Mouse (Mus musculus) lung, embryonic 16.5 days (tissue): Measurements from ENCODE around the gene Mllt1. TPM values are rescaled to one million over a fixed set of nuclear protein-coding genes. Genes with fewer than 3 reads are reported as not detected.
A peak's percentile ranks its signal among the peaks of the same experiment; 100 is the strongest.

Experiments
- ATAC-seq: fragments of 200-750 bp; cut with Nextera tagmentation; 2 replicates; pipeline ENCODE4 v1.8.0; 2017; ENCODE audit warnings: low read depth, mild to moderate bottlenecking, moderate library complexity
- H3K27ac ChIP-seq: fragments of 300-500 bp; sonication (generic); 2 replicates; pipeline ENCODE4 v1.5.1; 2014; ENCODE audit warnings: mild to moderate bottlenecking, control low read depth, low read length
- H3K27me3 ChIP-seq: fragments of 300-500 bp; sonication (generic); 2 replicates; pipeline ENCODE4 v1.6.1; 2014; ENCODE audit warnings: low read depth, low read length, mixed read lengths; ENCODE audit not compliant: control insufficient read depth, insufficient read depth
- H3K36me3 ChIP-seq: fragments of 300-500 bp; sonication (generic); 2 replicates; pipeline ENCODE4 v1.6.1; 2014; ENCODE audit warnings: low read length; ENCODE audit not compliant: control insufficient read depth, insufficient read depth
- H3K4me1 ChIP-seq: fragments of 300-500 bp; sonication (generic); replicated peaks from 2 replicates; pipeline ENCODE4 v1.6.1; 2014; ENCODE audit warnings: low read length, mixed read lengths; ENCODE audit not compliant: control insufficient read depth, insufficient read depth
- H3K4me2 ChIP-seq: fragments of 300-500 bp; sonication (generic); 2 replicates; pipeline ENCODE4 v1.6.1; 2014; ENCODE audit warnings: low read depth, low read length, control low read depth
- H3K4me3 ChIP-seq: fragments of 300-500 bp; sonication (generic); 2 replicates; pipeline ENCODE4 v1.5.1; 2014; ENCODE audit warnings: mild to moderate bottlenecking, low read length, control low read depth
- H3K9ac ChIP-seq: fragments of 300-500 bp; sonication (generic); 2 replicates; pipeline ENCODE4 v1.6.1; 2014; ENCODE audit warnings: low read length, control low read depth
- H3K9me3 ChIP-seq: fragments of 300-500 bp; sonication (generic); 2 replicates; pipeline ENCODE4 v1.6.1; 2016; ENCODE audit warnings: low read length; ENCODE audit not compliant: control insufficient read depth
- WGBS: fragments of 180-500 bp; shearing (Covaris S2); extraction: QIAGEN DNeasy Blood & Tissue Kit; methylation state at CpG from one replicate; pipeline ENCODE4 v1.1.7; 2014; 5-methylcytosine and 5-hydroxymethylcytosine counted together
- polyA plus RNA-seq: library from polyadenylated mRNA; unstranded; fragments of >200 nt; fragmentation: Nextera tagmentation; extraction: Ambion mirVana; gene quantifications from 2 replicates; pipeline ENCODE4 v1.2.1, GENCODE M21; 2015

The Mllt1 gene
- polyA plus RNA-seq, 1 experiment from 2014 or later: 40.6 TPM

DNA sequence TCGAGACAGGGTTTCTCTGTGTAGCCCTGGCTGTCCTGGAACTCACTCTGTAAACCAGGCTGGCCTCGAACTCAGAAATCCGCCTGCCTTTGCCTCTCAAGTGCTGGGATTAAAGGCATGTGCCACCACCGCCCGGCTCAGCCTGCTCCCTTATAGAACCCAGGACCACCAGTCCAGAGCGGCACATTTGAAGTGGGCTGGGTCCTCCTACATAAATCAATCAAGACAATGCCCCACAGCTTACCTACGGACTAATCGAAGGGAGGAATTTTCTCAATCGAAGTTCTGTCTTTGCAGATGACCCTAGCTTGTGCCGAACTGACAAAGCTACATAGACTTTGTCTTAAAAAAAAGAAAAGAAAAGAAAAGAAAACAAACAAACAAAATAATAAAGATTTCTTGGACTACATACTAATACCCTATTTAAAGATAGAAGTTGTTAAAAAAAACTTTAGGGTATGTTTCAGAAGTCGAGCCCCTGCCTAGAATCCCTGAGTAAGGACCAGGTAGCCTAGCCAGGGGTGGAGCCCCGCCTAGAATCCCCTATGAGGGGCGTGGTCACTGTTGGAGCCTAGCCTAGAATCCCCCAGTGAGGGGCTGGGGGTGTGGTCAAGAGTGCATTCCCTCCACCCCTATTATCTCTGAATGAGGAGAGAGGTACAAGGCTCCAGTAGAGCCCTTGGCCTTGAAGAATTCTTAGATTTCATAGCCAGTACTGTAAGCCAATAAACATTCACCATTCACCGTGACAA, 38.9 kb upstream of the Mllt1 start:
- Histone ChIP-seq H3K4me2 (no peak overlapping the region), H3K9me3 (no peaks in the 10 kb centered on the region), H3K27me3 (no peaks in the 10 kb centered on the region; the same call in 1 of the 2 replicates), H3K4me3 (no peak overlapping the region), H3K9ac (no peak overlapping the region), H3K36me3 (no peaks in the 10 kb centered on the region), H3K4me1 (no peaks in the 10 kb centered on the region), H3K27ac (no peak overlapping the region)
- no peak for ATAC-seq
- WGBS: 58% methylated on average over 13 of the region's 14 CpGs

DNA sequence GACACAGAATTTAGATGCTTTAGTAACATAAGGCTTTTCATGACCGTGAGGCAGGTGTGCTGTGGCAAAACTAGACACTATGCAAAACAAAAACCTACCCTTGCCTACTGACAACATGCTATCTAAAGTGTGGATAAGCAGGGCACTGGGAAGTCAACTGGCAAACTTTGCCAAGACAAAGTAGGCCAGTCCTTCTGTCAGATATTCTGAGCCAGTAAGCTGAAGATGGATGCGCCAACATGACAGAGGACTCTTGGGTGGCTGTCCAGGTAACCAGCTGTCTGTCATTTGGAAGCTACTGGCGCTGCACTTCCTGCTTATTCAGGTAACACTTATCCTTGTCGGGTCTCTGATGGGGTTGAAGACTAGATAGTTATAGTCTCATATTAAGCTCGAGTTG, 34.9 kb upstream of the Mllt1 start:
- no peak overlapping the region for H3K4me2 ChIP-seq
- H3K9me3 ChIP-seq: no peaks in the 10 kb centered on the region
- no peak overlapping the region for H3K4me3 ChIP-seq
- no peak overlapping the region for H3K27ac ChIP-seq
- no peaks in the 10 kb centered on the region for H3K4me1 ChIP-seq
- ATAC-seq: no peak
- H3K9ac ChIP-seq: no peak overlapping the region
- H3K36me3 ChIP-seq: no peaks in the 10 kb centered on the region
- 57% methylated on average over 5 of the region's 5 CpGs for WGBS
- H3K27me3 ChIP-seq: no peaks in the 10 kb centered on the region; the same call in 1 of the 2 replicates

DNA sequence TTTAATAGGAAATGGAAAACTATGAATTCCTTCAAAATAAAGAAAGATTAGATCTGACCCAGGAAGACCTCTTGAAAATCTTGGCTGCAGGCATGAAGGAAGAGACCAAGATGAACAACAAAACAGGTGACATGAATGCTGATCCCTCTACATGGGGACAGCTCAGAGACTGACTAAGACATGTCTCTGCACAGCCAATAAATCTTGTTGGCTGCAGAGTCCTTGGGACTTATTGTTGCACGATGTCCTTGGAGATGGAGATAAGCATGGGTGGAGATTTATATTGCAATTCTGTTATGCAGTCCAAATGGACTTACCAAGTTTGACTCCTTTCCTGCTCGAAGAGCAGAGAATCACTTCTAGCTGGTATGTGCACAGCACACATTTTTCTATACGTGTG, 34.1 kb upstream of the Mllt1 start:
- WGBS: 45% methylated on average over 3 of the region's 3 CpGs

DNA sequence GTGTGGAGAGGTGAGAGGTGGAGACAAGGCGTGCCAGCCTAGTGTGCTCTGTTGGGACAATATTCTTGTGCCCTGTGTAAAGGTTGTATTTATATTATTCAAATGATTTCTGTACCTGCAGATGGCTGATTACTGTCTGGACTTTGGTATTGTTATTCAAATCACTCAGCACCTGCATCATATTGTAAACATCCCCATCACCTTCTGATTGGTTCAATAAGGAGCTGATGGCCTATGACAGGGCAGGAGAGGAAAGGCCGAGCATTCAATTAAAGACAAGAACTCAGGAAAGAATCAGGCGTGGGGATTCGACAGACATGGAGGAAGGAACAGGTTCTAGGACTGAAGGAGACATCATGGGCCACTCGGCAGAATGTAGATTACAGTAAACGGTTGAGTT, 28.4 kb upstream of the Mllt1 start:
- Histone ChIP-seq H3K4me1 (no peaks in the 10 kb centered on the region), H3K27ac (no peak overlapping the region), H3K9me3 (no peaks in the 10 kb centered on the region), H3K4me2 (no peak overlapping the region), H3K9ac (no peak overlapping the region), H3K27me3 (no peaks in the 10 kb centered on the region; the same call in 1 of the 2 replicates), H3K36me3 (no peaks in the 10 kb centered on the region), H3K4me3 (no peak overlapping the region)
- no peak for ATAC-seq
- 65% methylated on average over 6 of the region's 6 CpGs for WGBS

More for the DNA sequence above, 34.1 kb upstream of the Mllt1 start:
- no peaks in the 10 kb centered on the region; the same call in 1 of the 2 replicates for H3K27me3 ChIP-seq
- H3K4me2 ChIP-seq: no peak overlapping the region
- H3K4me1 ChIP-seq: no peaks in the 10 kb centered on the region
- no peak overlapping the region for H3K4me3 ChIP-seq
- no peaks in the 10 kb centered on the region for H3K36me3 ChIP-seq
- ATAC-seq: no peak
- no peak overlapping the region for H3K27ac ChIP-seq
- H3K9ac ChIP-seq: no peak overlapping the region
- no peaks in the 10 kb centered on the region for H3K9me3 ChIP-seq

DNA sequence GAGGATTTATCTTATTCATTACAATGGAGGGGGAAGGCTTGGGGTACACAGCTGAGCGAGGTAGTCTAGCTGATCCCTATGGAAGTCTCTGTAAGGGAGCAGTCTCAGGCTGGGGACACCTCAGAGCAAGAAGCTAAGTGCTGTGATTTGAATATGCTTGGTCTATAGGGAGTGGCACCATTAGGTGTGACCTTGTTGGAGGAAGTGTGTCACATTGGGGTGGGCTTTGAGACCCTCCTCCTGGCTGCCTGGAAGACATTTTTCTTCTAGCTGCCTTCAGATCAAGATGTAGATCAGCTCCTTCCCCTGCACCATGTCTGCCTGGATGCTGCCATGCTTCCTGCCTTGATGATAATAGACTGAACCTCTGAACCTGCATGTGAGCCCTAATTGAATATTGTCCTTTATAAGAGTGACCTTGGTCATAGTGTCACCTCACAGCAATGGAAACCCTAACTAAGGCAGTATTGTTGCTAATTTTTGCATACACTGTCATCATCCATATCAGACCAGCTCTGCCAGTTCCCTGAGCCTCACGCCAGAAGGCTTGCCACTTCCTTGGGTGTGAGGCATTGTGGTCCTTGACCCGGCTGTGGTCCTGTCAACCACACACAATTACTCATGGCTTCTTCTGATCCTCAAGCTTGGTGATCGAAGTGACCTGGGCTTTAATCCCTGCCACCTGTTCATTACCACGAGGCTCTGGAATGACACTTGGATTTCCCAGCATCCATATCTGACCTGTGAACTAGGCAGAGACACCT, 27.6 kb upstream of the Mllt1 start:
- no peak for ATAC-seq
- Histone ChIP-seq H3K9me3 (no peaks in the 10 kb centered on the region), H3K9ac (no peak overlapping the region), H3K4me1 (peaks cover 3% of the 10 kb centered on the region; the same call in 1 of the 2 replicates), H3K4me2 (no peak overlapping the region), H3K36me3 (no peaks in the 10 kb centered on the region), H3K27ac (no peak overlapping the region), H3K4me3 (no peak overlapping the region), H3K27me3 (no peaks in the 10 kb centered on the region)
- WGBS: 74% methylated on average over 5 of the region's 5 CpGs

DNA sequence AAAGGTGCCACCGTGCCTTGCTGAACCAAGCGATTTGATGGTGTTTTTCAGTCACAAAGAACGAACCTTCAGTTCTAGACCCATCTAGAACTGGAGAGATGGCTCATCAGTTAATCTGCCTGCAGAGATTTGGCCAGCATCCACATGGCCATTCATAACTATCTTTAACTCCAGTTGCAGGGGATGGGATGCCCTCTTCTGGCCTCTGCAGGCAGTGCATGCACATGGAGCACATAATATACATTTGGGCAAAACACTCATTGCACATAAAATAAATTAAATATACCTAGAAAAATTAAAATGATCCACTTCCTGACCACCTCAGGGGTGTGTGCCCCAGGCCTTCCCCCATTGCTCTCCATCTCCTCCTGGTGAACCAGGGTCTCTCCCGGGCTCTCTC, 26.7 kb upstream of the Mllt1 start:
- Histone ChIP-seq H3K4me1 (peaks cover 3% of the 10 kb centered on the region; the same call in 1 of the 2 replicates), H3K27me3 (no peaks in the 10 kb centered on the region), H3K9me3 (no peaks in the 10 kb centered on the region), H3K4me2 (no peak overlapping the region), H3K9ac (no peak overlapping the region), H3K36me3 (no peaks in the 10 kb centered on the region), H3K27ac (no peak overlapping the region), H3K4me3 (no peak overlapping the region)
- ATAC-seq: no peak
- WGBS: 81% methylated on average over 4 of the region's 4 CpGs

DNA sequence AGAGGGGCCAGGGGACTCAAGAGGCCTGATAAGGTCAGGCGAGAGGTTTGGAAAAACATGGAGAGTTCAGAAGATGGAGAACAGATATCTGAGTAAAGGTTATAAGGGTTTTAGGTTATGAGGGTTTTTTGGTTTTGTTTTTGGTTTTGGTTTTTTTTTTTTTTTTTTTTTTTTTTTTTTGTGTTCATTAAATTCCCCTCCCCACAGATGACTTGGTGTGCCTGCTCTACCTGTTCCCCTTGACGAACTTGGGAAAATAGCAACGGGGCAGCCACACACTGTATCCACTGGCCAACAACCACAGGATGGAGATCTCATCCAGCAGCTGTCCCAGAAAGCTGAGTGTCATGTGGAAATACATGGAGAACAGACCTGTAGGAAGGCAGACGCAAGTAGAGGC, 23.5 kb upstream of the Mllt1 start:
- no peak overlapping the region for H3K4me2 ChIP-seq
- ATAC-seq: no peak
- no peak overlapping the region for H3K9ac ChIP-seq
- WGBS: 59% methylated on average over 4 of the region's 4 CpGs
- peaks cover 3% of the 10 kb centered on the region; the same call in 1 of the 2 replicates for H3K4me1 ChIP-seq
- H3K27ac ChIP-seq: no peak overlapping the region
- H3K4me3 ChIP-seq: no peak overlapping the region
- no peaks in the 10 kb centered on the region for H3K36me3 ChIP-seq
- no peaks in the 10 kb centered on the region for H3K27me3 ChIP-seq
- no peaks in the 10 kb centered on the region for H3K9me3 ChIP-seq

DNA sequence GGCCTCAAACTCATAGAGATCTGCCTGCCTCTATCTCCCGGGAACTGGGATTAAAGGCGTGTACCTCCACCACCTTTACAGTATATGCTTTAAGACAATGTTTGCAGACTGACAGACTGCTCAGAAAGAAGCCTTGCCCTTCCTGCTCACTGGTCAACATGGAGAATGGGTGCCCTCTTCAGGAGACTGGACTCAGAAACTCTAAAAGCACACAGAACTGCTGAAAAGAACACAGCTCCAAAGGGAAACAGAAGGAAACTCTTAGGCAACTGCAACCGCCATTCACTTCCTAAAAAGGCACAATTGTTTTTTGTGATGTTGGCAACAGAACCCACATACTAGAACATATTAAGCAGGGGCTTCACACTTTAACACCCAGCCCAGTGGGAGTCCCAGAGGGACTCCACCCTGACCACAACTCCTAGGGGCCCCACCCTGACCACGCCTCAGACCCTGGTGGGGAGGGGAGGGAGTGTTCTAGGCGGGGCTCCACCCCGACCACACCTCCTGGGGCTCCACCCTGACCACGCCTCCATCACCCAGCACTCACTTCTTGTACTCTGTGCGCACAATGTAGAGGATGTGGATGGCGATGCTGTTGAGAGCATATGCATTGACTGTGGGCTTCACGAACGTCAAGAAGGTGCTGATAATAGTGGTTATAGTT, 22.7 kb upstream of the Mllt1 start:
- Histone ChIP-seq H3K9ac (no peak overlapping the region), H3K4me1 (peaks cover 3% of the 10 kb centered on the region; the same call in 1 of the 2 replicates), H3K4me2 (peak overlapping the region; percentile 24; the same call in 1 of the 2 replicates), H3K27me3 (no peaks in the 10 kb centered on the region), H3K9me3 (no peaks in the 10 kb centered on the region), H3K4me3 (no peak overlapping the region), H3K27ac (no peak overlapping the region), H3K36me3 (no peaks in the 10 kb centered on the region)
- WGBS: 16% methylated on average over 11 of the region's 11 CpGs
- ATAC-seq: peak; percentile 85

DNA sequence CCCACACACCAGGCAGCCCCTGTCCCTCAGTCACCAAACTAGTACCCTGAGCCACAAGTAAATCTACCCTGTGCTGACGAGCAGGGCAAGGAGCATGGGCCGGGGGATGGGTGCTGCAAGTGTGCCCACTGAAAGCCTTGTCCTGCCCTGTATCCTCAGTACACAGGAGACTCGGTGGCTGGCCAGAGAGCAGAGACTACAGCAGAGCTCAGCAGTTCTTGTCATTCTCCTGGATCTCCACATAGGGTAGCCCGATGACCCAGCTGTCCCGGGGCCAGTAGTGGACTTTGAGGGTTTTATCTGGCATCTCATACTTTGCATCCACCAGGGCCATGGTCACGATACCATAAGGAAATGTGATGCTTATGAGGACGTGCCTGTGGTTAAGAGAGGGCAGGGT, 19.7 kb upstream of the Mllt1 start:
- ATAC-seq: no peak
- Histone ChIP-seq H3K36me3 (no peaks in the 10 kb centered on the region), H3K27ac (no peak overlapping the region), H3K9ac (no peak overlapping the region), H3K9me3 (no peaks in the 10 kb centered on the region), H3K4me3 (no peak overlapping the region), H3K4me1 (peaks cover 3% of the 10 kb centered on the region; the same call in 1 of the 2 replicates), H3K27me3 (no peaks in the 10 kb centered on the region), H3K4me2 (no peak overlapping the region)
- WGBS: 75% methylated on average over 7 of the region's 7 CpGs
